Mouse (Mus musculus) CD4-positive naive resting alpha-beta T cell, adult 76 days (primary cell): ENCODE measurements around the gene Gm4027. TPM values are rescaled to one million over a fixed set of nuclear protein-coding genes. Genes with fewer than 3 reads are reported as not detected.

Experiments used
- total RNA-seq: library from RNA; stranded (reverse); gene quantifications from one replicate; pipeline ENCODE4 v1.2.4, GENCODE M21; 2023

The Gm4027 gene
- total RNA-seq = not detected

DNA sequence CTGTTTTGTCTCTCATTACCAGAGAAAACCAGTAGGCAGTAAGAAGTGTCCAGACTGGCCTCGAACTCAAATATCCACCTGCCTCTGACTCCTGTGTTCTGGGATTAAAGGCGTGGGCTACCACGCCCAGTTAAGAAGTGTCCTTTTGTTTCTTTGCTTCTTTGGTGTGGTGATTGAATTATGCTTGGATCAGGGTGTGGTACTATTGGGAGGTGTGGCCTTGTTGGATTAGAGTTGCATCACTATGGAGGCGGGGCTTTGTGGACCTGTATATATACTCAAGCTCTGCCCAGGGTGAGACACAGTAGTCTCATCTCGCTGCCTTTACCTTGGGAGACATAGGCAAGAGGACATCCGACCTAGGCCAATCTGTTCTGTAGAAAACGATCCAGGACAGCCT lies at the start of gene Gm4027:
TSS of gene Gm4027 (plus strand) at position 301 of the 400 bp plus-strand sequence.

DNA sequence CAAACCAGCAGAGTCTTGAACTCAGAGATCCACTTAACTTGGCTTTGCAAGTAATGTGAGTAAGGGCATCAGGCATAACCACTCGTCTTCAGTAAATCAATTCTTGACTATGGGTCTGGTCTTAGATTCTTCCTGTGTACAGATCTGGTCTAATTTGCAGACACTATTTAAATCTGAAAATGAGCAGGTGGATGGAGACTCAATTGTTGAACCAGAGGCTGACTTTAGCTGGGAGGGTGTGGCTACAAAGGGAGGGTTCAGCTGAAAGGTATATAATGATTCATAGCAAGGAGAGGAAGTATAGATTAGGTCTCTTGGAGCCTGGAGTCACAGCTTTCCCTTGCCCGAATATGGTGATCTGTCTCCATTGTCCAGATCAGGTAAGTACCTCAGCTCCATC lies 16.3 kb upstream of the Gm4027 start, which contains the start of gene Oog1:
TSS of gene Oog1 (plus strand) at position 301 of the 400 bp plus-strand sequence.

DNA sequence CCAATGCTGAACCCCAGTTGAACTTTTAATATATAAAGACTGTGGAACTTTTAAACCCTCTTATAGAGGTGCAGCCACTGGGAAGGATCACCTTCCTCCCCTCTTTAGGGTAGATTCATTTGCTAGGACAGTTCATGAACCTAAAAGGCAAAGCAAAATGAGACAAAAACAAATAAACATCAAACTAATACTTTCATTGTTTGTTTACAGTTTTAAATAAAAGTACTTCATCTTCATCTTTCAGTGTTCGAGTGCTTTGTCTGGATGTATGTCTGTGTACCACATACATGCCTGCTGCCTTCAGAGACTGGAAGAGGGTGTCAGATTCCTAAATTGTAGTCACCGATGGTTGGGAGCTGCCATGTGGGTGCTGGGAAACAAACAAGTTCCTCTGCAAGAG lies 25.9 kb downstream of the Gm4027 start, which contains the start of gene Gm16381:
TSS of gene Gm16381 (minus strand) at position 101 of the 400 bp plus-strand sequence.

Other genes with a start within 250 kb of the Gm4027 start
- gene Sptlc2, start 230.5 kb upstream of the Gm4027 start, total RNA-seq = 75.7 TPM
- 26.3 TPM for gene Slirp, start 175.0 kb upstream of the Gm4027 start, total RNA-seq
- gene Alkbh1, start 174.9 kb upstream of the Gm4027 start, total RNA-seq = 94.6 TPM
- gene Snw1, start 146.6 kb upstream of the Gm4027 start, total RNA-seq = 93.9 TPM
- not detected for gene Gm5788, start 124.1 kb upstream of the Gm4027 start, total RNA-seq
- gene Gm8300, start 104.6 kb upstream of the Gm4027 start, total RNA-seq = not detected
- gene Oog1, start 16.2 kb upstream of the Gm4027 start, total RNA-seq = not detected
- not detected for gene Gm16381, start 25.8 kb downstream of the Gm4027 start, total RNA-seq
- not detected for gene Gm21319, start 156.9 kb downstream of the Gm4027 start, total RNA-seq
- not detected for gene Gm21936, start 176.6 kb downstream of the Gm4027 start, total RNA-seq
- not detected for gene BB287469, start 197.7 kb downstream of the Gm4027 start, total RNA-seq
- gene Gm2001, start 223.5 kb downstream of the Gm4027 start, total RNA-seq = not detected